Mouse (Mus musculus) bone marrow, adult 2 months (tissue): ENCODE measurements around the gene Dapk2.

Experiments used
- CTCF ChIP-seq: fragments of 200-500 bp; IDR thresholded peaks from 2 replicates; pipeline ENCODE4 v1.5.1; 2011; ENCODE audit warnings: low read length, control low read depth; ENCODE audit not compliant: control insufficient read depth, insufficient read depth
- POLR2A ChIP-seq: fragments of 200-500 bp; IDR thresholded peaks from 2 replicates; pipeline ENCODE4 v1.6.1; 2011; ENCODE audit warnings: low read depth, mild to moderate bottlenecking, control low read depth, low read length, borderline replicate concordance; ENCODE audit not compliant: control insufficient read depth

DNA sequence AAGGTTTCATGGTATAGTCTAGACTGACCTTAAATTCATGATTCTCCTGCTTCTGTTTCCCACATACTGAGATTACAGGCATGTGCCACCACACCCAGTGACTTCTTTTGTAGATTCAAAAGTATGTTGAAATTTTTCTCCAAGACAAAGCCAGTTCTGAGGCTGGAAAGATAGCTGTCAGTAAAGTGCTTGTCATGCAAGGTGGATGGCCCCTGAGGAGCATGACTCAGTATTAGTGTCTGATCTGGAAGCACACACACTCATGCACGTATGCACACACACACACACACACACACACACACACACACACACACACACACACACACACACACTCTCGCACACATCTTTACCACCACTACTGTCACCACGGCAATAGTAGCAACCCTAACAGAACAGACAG is 17.0 kb downstream of the Dapk2 start:
- TF ChIP-seq POLR2A (no peak), CTCF (no peak)
